Mouse (Mus musculus) cerebellum, postnatal 25 days (tissue): ENCODE measurements around the gene Muc16.

Experiments used
- DNase-seq, 2 experiments: peaks; one replicate each; pipeline ENCODE4 v3.0.0; 2021; ENCODE audit warnings: mixed read lengths in 2 of 2

The Muc16 gene

DNA sequence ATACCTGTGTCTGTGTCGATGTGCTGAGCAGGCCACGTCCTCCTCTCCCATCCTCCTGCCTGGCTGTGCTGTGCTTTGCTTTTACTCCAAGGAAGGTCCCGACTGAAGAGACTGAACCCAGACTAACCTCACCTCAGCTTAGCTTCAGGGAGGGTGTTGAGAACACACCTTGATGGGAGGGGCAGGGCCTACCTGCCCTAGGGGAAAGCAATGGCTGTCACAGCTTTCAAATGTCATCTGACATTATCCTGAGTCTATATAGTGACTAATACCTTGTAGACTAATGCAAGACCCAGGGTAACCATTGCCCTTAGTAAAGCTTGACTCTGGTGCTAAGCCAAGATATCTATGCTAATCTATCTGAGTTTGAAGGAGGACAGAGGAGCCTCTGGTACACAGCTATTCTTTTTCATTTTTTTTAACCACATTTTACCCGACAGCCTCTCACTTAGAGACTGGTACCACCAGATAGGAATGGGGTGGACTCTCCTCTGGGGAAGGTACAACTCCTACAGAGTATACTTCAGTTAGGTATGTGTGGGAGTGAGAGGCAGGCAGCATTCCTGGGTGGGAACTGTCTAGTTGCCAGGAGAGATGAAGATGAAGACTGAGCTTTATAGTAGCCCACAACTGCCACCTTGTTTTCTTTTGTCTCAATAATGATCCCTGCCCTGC, at the start of gene Muc16:
Muc16 (minus strand) TSS at position 51 of the 675 bp plus-strand sequence.
- no peak for DNase-seq

DNA sequence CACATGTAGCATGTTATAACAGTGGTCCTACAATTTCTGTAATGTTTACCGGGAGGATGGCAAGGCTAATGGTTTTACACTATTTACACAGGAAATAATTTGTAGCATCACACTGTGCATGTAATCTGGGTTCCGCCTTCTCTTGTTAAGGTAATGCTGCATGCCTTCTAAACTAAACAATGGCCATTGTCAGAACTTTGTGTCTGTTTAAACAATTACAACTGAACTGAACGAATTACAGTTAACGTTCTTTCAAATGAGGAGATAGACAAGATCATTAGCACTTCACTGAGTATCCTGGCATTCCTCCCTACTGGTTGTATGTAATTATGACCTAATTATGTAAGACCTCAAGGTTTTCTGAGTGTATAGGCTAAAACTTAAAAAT, 48.4 kb upstream of the Muc16 start:
- DNase-seq, result no peak

DNA sequence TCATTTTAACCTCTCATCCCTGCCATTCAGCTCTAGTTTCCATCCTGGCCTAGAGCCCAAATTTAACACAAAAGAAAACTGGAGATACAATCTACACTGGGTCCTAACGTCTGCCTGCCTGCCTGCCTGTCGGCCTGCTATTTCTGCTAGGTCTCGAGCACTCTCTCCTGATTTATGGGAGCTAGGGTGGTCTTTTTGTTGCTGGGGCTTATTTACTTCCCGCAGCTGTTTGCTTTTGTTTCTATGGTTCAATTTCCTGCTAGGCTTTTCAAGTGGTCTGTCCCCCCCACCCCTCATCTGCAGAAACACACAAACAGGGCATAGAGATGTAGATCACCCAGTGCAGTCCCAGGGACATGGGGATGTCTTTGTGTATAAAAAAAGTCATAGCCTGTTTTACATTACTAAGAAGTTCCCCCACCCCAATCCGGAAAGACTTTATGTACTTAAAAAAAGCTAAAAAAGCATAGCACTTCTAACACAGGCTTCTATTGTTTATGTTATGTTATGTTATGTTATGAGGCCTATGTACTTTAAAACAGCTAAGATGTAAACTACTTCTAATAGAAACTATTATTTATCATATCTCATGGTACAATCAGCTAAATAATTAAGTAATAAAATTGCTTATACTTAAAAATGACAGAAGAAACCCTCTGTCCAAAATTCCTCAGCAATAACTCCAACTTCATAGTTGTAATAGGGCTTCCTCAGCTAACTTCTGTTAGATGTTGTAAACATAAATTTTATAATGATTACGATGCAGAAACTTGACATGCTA, 47.8 kb upstream of the Muc16 start:
- no peak for DNase-seq

DNA sequence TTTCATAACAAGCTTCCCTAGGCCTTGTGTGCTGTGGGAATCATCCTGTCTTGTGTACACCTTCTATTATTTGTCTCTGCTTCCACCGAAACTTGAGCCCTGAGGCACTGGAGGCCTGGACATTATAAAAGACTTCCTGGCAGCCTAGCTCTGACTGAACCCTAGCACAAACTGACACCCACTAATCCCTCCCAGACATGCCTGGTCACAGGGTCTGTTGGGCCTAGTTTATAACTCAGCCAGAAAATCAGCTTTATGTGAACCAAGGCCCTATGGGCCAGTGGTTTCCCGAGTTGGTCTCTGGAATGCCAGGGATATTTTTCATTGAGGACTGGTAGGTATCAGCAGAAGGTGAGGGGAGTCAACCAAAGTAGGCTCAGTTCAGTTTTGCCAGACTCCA, 46.7 kb upstream of the Muc16 start:
- no peak for DNase-seq

DNA sequence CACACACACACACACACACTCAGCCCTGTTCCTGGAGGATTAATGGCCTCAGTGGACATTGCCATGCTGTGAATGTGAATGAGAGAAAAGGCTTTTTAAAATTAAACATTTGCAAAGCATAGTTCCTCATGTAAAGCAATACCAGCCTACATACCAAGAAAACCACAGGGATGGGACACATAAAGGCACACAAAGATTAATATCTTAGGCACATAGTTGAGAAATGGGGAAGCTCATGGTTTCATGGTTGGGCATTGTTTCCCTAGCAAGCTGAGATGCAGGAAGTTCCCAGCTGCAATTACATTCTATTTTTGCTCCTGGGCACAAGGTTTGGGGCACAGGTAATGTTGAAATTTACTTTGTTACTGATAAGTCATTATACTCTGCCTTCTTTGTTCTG, 31.3 kb upstream of the Muc16 start:
- no peak for DNase-seq

DNA sequence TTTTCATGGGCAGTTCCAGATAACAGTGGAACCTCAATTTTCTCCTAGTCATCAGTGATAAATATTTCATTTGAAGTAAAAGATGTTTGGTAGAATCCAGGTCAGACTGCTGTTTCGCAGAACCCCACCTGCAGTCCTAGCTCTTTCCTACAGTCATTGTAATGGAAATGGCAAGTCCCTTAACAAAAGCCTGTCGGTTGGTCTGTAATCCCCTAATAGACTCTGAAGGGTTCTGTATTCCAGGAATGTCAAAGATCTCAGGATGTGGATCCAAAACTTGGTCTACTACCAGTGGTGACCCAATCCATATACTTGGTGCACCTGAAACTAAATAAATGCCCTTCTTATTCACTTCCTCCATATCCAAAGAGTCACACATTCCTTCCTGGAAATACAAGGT, 76.0 kb downstream of the Muc16 start:
- DNase-seq, result no peak

DNA sequence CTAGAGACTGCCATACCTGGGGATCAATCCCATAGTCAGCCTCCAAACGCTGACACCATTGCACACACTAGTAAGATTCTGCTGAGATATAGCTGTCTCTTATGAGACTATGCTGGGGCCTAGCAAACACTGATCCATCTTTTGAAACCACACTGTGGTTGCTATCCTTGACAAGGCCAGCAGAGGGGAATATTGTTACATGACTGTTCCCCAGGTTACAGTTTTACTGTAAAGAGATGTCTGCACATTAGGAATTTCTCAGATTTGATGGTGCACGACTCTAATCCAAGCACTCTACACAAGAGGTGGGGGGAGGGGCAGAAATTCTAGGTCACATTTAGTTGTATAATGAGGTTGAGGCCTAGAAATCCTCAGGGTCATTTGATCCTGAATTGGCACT, 166.2 kb downstream of the Muc16 start:
- no peak for DNase-seq

DNA sequence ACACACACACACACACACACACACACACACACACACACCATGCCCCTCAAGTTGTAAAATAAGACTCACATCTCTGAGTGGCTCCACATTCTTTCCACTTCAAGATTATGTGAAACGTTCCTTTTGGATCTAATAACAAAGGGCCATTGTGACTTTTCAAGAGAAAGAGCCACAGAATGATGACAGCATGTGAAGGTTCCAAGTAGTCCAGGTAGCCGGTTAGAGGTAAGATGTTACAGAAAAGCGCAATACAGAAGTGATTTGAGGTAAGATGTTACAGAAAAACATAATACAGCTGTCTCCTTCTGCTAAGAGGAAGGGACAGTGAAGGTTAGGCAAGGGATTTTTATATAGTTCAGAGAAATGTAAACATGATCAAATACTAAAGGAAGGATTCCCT, 196.2 kb downstream of the Muc16 start, which contains the start of the genes Zfp558 and Mbd3l1:
Zfp558 (minus strand) TSS at position 101 of the 400 bp plus-strand sequence.
Mbd3l1 (plus strand) TSS at position 192 of the 400 bp plus-strand sequence.
- no peak for DNase-seq

DNA sequence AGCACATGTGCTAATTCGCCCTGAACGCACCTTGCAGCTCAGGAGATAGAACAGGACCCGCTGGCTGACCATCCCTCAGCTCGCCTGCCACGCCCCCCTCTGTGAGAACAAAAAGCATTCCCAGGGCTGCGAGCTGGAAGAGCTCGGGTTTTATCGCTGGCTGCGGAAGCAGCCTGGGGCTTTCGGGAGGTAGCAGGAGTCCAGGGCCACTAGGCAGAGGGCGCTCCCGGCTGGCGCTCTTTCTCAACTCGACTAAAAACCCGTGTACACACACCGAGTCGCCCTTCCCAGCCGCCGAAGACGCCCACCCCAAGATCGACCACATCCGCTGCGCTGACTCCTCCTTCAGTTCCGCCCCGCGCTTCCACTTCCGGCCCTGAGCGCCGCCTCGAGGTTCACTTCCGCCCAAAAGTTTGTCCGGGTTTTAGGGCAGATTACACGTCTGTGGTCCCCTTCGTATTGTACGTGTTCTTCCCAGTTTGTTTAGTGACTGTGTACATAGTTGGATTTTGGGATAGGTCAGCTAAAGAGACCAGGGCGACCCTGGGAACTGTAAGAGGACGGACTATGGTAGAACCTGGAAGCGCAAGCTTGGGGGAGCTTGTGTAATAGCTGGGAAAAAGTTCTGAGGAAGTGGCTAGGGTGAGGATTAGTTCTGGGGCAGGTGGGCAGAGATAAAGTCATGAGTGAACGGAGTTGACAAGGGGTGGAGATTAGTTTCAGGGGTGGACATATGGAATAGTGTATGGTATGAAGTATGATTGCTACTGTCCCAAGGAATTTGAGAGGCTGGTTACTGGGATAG, 200.8 kb downstream of the Muc16 start:
- peak; percentile 60 to 76 for DNase-seq

DNA sequence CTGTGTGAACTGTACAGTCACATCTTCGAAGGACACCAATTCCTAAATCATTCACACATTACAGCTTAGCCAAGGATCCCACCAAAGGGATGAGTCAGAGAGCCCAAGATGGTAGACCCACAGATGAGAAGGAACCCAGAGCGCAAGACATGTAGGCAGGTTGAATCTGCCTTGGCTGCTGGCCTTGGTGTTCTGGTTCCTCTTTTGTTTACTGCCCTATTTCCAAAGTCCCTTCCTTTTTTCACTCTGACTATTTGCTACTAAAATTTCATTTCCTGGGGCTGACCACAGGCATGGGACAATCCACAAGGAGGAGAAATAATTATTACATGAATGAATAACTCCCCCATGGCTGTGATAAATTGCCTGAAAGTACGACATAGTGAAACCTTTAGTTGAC, 206.3 kb downstream of the Muc16 start:
- no peak for DNase-seq

DNA sequence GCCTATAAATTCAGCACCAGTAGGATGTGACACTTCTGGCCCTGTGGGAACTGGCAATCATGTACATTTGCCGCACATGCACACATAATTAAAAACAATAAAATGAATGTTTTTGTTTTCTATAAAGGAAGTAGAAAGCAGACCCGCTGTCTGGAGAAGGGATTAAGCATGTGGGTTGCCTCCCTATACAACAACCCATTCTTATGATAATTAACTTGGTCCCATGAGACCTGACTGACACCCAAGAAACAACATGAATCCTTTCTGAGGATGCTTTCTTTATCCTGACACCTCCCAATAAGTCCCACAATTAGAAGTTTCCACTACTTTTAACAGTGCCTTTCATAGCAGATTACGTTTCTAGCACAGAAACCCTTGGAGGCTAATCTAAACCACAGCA, 207.0 kb downstream of the Muc16 start:
- no peak for DNase-seq

DNA sequence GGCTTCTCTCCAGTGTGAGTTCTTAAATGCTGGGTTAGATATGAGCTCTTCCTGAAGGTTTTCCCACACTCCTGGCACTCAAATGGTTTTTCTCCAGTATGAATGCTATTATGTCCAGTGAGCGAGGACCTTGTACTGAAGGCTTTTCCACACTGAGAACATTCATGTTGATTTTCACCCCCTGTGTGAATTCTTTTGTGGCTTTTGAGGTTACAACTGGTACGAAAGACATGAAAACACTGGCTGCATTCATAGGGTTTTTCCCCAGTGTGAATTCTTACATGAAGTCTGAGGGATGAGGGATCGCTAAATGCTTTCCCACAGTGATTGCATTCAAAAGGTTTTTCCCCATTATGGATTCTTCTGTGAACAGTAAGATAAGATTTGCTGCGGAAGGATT, 217.8 kb downstream of the Muc16 start:
- no peak for DNase-seq
